Mouse (Mus musculus) hindbrain, postnatal 0 days (tissue): ENCODE data around the gene Kcna4. TPM values are rescaled to one million over a fixed set of nuclear protein-coding genes. Genes with fewer than 3 reads are reported as not detected.

Experiments used
- ATAC-seq: fragments of 200-750 bp; cut with Nextera tagmentation; 2 replicates; pipeline ENCODE4 v1.8.0; 2017; ENCODE audit warnings: mild to moderate bottlenecking, moderate TSS enrichment, moderate library complexity
- DNase-seq: peaks from one replicate; pipeline ENCODE4 v3.0.0-alpha.2; 2015; ENCODE audit warnings: low spot score
- H3K27ac ChIP-seq: fragments of 300-500 bp; sonication (generic); 2 replicates; pipeline ENCODE4 v1.5.1; 2014; ENCODE audit warnings: mild to moderate bottlenecking
- H3K27me3 ChIP-seq: fragments of 300-500 bp; sonication (generic); 2 replicates; pipeline ENCODE4 v1.6.1; 2014; ENCODE audit warnings: low read length, mixed read lengths; ENCODE audit not compliant: insufficient read depth
- H3K36me3 ChIP-seq: fragments of 300-500 bp; sonication (generic); 2 replicates; pipeline ENCODE4 v1.6.1; 2014; ENCODE audit warnings: low read length, mixed read lengths; ENCODE audit not compliant: insufficient read depth
- H3K4me1 ChIP-seq: fragments of 300-500 bp; sonication (generic); 2 replicates; pipeline ENCODE4 v1.6.1; 2014; ENCODE audit warnings: antibody characterized with exemption, low read length, mixed read lengths; ENCODE audit not compliant: insufficient read depth
- H3K4me2 ChIP-seq: fragments of 300-500 bp; sonication (generic); 2 replicates; pipeline ENCODE4 v1.6.1; 2014; ENCODE audit warnings: low read depth, mild to moderate bottlenecking, low read length, moderate library complexity, mixed read lengths
- H3K4me3 ChIP-seq: fragments of 300-500 bp; sonication (generic); 2 replicates; pipeline ENCODE4 v1.5.1; 2014; ENCODE audit warnings: low read length
- H3K9ac ChIP-seq: fragments of 300-500 bp; sonication (generic); replicated peaks from 2 replicates; pipeline ENCODE4 v1.6.1; 2014; ENCODE audit warnings: mild to moderate bottlenecking, low read length, moderate library complexity, mixed read lengths
- H3K9me3 ChIP-seq: fragments of 300-500 bp; sonication (generic); 2 replicates; pipeline ENCODE4 v1.6.1; 2016; ENCODE audit warnings: low read length, mixed read lengths
- CTCF ChIP-seq: IDR thresholded peaks from 2 replicates; pipeline ENCODE4 v1.5.1; 2016; ENCODE audit warnings: antibody characterized with exemption, control low read depth, low read depth
- WGBS: fragments of 180-500 bp; shearing (Covaris S2); extraction: QIAGEN DNeasy Blood & Tissue Kit; methylation state at CpG from one replicate; pipeline ENCODE4 v1.1.7; 2014; 5-methylcytosine and 5-hydroxymethylcytosine counted together
- polyA plus RNA-seq: library from polyadenylated mRNA; unstranded; fragments of >200 nt; fragmentation: Nextera tagmentation; extraction: Ambion mirVana; gene quantifications from 2 replicates; pipeline ENCODE4 v1.2.1, GENCODE M21; 2015
- total RNA-seq: library from RNA; depleted of rRNA; stranded (reverse); fragments of >200 nt; gene quantifications from 2 replicates; pipeline ENCODE4 v1.2.3, GENCODE M21; 2014; rRNA removed

The Kcna4 gene
- total and polyA plus RNA-seq, 2 experiments from 2014 or later: 7.2 to 16.1 TPM

GRCm38 (mm10) chr2:107341291-107341690, 50.9 kb downstream of the Kcna4 start:
- Histone ChIP-seq H3K9ac (no peak overlapping the region), H3K4me2 (no peak overlapping the region), H3K4me3 (no peak overlapping the region), H3K27ac (no peak overlapping the region), H3K4me1 (no peaks in the 10 kb centered on the region), H3K27me3 (no peaks in the 10 kb centered on the region), H3K36me3 (no peaks in the 10 kb centered on the region), H3K9me3 (no peaks in the 10 kb centered on the region)
- ATAC-seq: no peak
- TF ChIP-seq CTCF: no peak
- DNase-seq: no peak
- WGBS: 83% methylated on average over 3 of the region's 3 CpGs

GRCm38 (mm10) chr2:107344807-107345206, 54.4 kb downstream of the Kcna4 start:
- no peaks in the 10 kb centered on the region for H3K27me3 ChIP-seq
- no peaks in the 10 kb centered on the region for H3K4me1 ChIP-seq
- DNase-seq: peak; percentile 15
- H3K4me3 ChIP-seq: no peak overlapping the region
- H3K4me2 ChIP-seq: no peak overlapping the region
- H3K36me3 ChIP-seq: no peaks in the 10 kb centered on the region
- WGBS: 63% methylated on average over 4 of the region's 4 CpGs
- H3K27ac ChIP-seq: no peak overlapping the region
- H3K9ac ChIP-seq: no peak overlapping the region
- ATAC-seq: peak; percentile 68; the same call in 1 of the 2 replicates
- H3K9me3 ChIP-seq: no peaks in the 10 kb centered on the region
- no peak for TF ChIP-seq CTCF

DNA sequence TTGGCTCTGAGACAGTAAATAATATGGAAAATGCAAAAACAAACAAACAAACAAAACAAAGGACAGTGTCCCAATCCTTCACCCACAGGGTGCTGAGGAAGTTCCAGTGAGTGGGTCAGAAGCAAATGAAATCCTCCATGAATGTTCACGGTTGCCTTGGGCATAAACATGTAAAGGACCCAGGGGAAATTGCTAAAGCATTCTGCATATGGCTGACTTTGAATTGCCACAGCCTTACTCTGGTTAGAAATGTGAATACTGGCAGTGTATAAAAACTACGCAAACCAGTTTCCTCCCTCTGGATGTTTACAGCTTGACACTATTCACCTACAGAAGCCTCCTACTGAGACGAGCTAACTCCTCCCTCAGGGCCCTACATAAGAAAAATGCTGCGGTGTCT, 54.9 kb downstream of the Kcna4 start:
- no peaks in the 10 kb centered on the region for H3K4me1 ChIP-seq
- H3K27me3 ChIP-seq: no peaks in the 10 kb centered on the region
- TF ChIP-seq CTCF: no peak
- H3K4me3 ChIP-seq: no peak overlapping the region
- H3K36me3 ChIP-seq: no peaks in the 10 kb centered on the region
- no peak overlapping the region for H3K4me2 ChIP-seq
- H3K9ac ChIP-seq: no peak overlapping the region
- DNase-seq (peak; percentile 25), ATAC-seq (no peak)
- WGBS: 55% methylated on average over 4 of the region's 4 CpGs
- H3K9me3 ChIP-seq: no peaks in the 10 kb centered on the region
- no peak overlapping the region; the same call in 1 of the 2 replicates for H3K27ac ChIP-seq

Other genes with a start within 250 kb of the Kcna4 start
- gene Fshb, start 231.0 kb upstream of the Kcna4 start, total RNA-seq: not detected in 2 replicates
- not detected in 2 replicates for gene Fshb, start 231.0 kb upstream of the Kcna4 start, polyA plus RNA-seq